Mouse (Mus musculus): ENCODE data around the gene Znhit1. TPM values are rescaled to one million over a fixed set of nuclear protein-coding genes. Genes with fewer than 3 reads are reported as not detected.

Gene Znhit1
- total and polyA plus RNA-seq, 2 experiments from 2014 or later: 85.4 to 153 TPM

- no peak for DNase-seq (ENCODE audit: low spot score)
- H3K27ac ChIP-seq (ENCODE audit: low read depth, low read length): no peak overlapping the region
- H3K4me2 ChIP-seq (ENCODE audit: low read depth, low read length, poor library complexity, severe bottlenecking): no peak overlapping the region
- 83% methylated on average over 2 of the region's 2 CpGs for WGBS
- no peak overlapping the region for H3K9ac ChIP-seq (replicated peaks; ENCODE audit: low read length, poor library complexity, severe bottlenecking)
- no peaks in the 10 kb centered on the region for H3K9me3 ChIP-seq (ENCODE audit: low read length)
- no peak for ATAC-seq (ENCODE audit: low FRiP score)
- H3K36me3 ChIP-seq (ENCODE audit: insufficient read depth, low read length): peaks cover 9% of the 10 kb centered on the region
- no peaks in the 10 kb centered on the region for H3K27me3 ChIP-seq (ENCODE audit: insufficient read depth, low read length)
- no peak for TF ChIP-seq CTCF (IDR thresholded peaks at IDR 0.05)
- H3K4me3 ChIP-seq (ENCODE audit: low read depth, low read length): no peak overlapping the region
- H3K4me1 ChIP-seq (ENCODE audit: insufficient read depth, low read length): no peaks in the 10 kb centered on the region
Measured at GRCm38 (mm10) chr5:137000612-137001011, 12.8 kb upstream of the Znhit1 start.

- TF ChIP-seq CTCF (IDR thresholded peaks at IDR 0.05): no peak
- WGBS: 65% methylated on average over 3 of the region's 5 CpGs
- peaks cover 21% of the 10 kb centered on the region for H3K36me3 ChIP-seq (ENCODE audit: insufficient read depth, low read length)
- H3K4me2 ChIP-seq (ENCODE audit: low read depth, low read length, poor library complexity, severe bottlenecking): no peak overlapping the region
- DNase-seq (ENCODE audit: low spot score): no peak
- H3K4me1 ChIP-seq (ENCODE audit: insufficient read depth, low read length): no peaks in the 10 kb centered on the region
- no peaks in the 10 kb centered on the region for H3K9me3 ChIP-seq (ENCODE audit: low read length)
- H3K4me3 ChIP-seq (ENCODE audit: low read depth, low read length): no peak overlapping the region
- no peak overlapping the region for H3K27ac ChIP-seq (ENCODE audit: low read depth, low read length)
- no peak for ATAC-seq (ENCODE audit: low FRiP score)
- no peaks in the 10 kb centered on the region for H3K27me3 ChIP-seq (ENCODE audit: insufficient read depth, low read length)
- no peak overlapping the region for H3K9ac ChIP-seq (replicated peaks; ENCODE audit: low read length, poor library complexity, severe bottlenecking)
Measured at GRCm38 (mm10) chr5:136999449-136999848, 11.6 kb upstream of the Znhit1 start.

GRCm38 (mm10) chr5:136989801-136990200 is 2.0 kb upstream of the Znhit1 start:
- no peak for TF ChIP-seq CTCF (IDR thresholded peaks at IDR 0.05)
- H3K9ac ChIP-seq (replicated peaks; ENCODE audit: low read length, poor library complexity, severe bottlenecking): no peak overlapping the region
- no peaks in the 10 kb centered on the region for H3K27me3 ChIP-seq (ENCODE audit: insufficient read depth, low read length)
- DNase-seq (ENCODE audit: low spot score): no peak
- H3K4me2 ChIP-seq (ENCODE audit: low read depth, low read length, poor library complexity, severe bottlenecking): no peak overlapping the region
- peaks cover 56% of the 10 kb centered on the region for H3K36me3 ChIP-seq (ENCODE audit: insufficient read depth, low read length)
- WGBS: 97% methylated on average over 6 of the region's 6 CpGs
- H3K9me3 ChIP-seq (ENCODE audit: low read length): no peaks in the 10 kb centered on the region
- ATAC-seq (ENCODE audit: low FRiP score): no peak
- H3K4me3 ChIP-seq (ENCODE audit: low read depth, low read length): no peak overlapping the region
- no peak overlapping the region for H3K27ac ChIP-seq (ENCODE audit: low read depth, low read length)
- H3K4me1 ChIP-seq (ENCODE audit: insufficient read depth, low read length): peaks cover 10% of the 10 kb centered on the region; the same call in 1 of the 2 replicates

DNA sequence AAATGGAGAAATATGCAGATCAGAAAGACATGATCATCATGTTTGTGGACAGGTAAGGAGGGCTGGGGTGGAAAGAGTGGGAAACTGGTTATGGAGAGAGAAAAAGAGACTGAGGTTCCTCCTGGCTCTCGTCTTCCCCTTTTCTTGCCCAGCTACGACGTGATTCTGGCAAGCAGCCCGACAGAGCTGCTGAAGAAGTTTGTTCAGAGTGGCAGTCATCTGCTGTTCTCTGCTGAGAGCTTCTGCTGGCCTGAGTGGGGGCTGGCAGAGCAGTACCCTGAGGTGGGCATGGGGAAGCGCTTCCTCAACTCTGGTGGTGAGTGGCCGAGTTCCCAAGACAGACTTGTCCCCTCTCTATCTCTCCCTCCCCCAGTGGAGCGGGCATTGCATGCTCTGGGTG is 599 bp upstream of the Znhit1 start:
- peak overlapping the region; percentile 88 for H3K4me3 ChIP-seq (ENCODE audit: low read depth, low read length)
- WGBS: 66% methylated on average over 7 of the region's 7 CpGs
- H3K4me1 ChIP-seq (ENCODE audit: insufficient read depth, low read length): peaks cover 10% of the 10 kb centered on the region; the same call in 1 of the 2 replicates
- no peaks in the 10 kb centered on the region for H3K9me3 ChIP-seq (ENCODE audit: low read length)
- H3K27me3 ChIP-seq (ENCODE audit: insufficient read depth, low read length): no peaks in the 10 kb centered on the region
- H3K4me2 ChIP-seq (ENCODE audit: low read depth, low read length, poor library complexity, severe bottlenecking): peak overlapping the region; percentile 85
- H3K9ac ChIP-seq (replicated peaks; ENCODE audit: low read length, poor library complexity, severe bottlenecking): peak overlapping the region; percentile 99; the same call in 1 of the 2 replicates
- peaks cover 50% of the 10 kb centered on the region for H3K36me3 ChIP-seq (ENCODE audit: insufficient read depth, low read length)
- 0 out of 2 replicates have a peak overlapping the region, but pooled peaks have one; percentile 92 for H3K27ac ChIP-seq (ENCODE audit: low read depth, low read length)
- TF ChIP-seq CTCF (IDR thresholded peaks at IDR 0.05): no peak
- ATAC-seq (ENCODE audit: low FRiP score) (no peak), DNase-seq (ENCODE audit: low spot score) (no peak)

- TF ChIP-seq CTCF (IDR thresholded peaks at IDR 0.05): no peak
- Histone ChIP-seq H3K27ac (ENCODE audit: low read depth, low read length) (peak overlapping the region; percentile 92), H3K4me2 (ENCODE audit: low read depth, low read length, poor library complexity, severe bottlenecking) (peak overlapping the region; percentile 85), H3K4me3 (ENCODE audit: low read depth, low read length) (peak overlapping the region; percentile 88), H3K9ac (replicated peaks; ENCODE audit: low read length, poor library complexity, severe bottlenecking) (peak overlapping the region; percentile 99), H3K9me3 (ENCODE audit: low read length) (no peaks in the 10 kb centered on the region), H3K36me3 (ENCODE audit: insufficient read depth, low read length) (peaks cover 46% of the 10 kb centered on the region), H3K27me3 (ENCODE audit: insufficient read depth, low read length) (no peaks in the 10 kb centered on the region), H3K4me1 (ENCODE audit: insufficient read depth, low read length) (peaks cover 10% of the 10 kb centered on the region; the same call in 1 of the 2 replicates)
- DNase-seq (ENCODE audit: low spot score) (peak; percentile 64), ATAC-seq (ENCODE audit: low FRiP score) (peak; percentile 51)
- under 1% methylated on average over 66 of the region's 67 CpGs for WGBS
Measured at GRCm38 (mm10) chr5:136987138-136987933, 485 bp downstream of the Znhit1 start.

DNA sequence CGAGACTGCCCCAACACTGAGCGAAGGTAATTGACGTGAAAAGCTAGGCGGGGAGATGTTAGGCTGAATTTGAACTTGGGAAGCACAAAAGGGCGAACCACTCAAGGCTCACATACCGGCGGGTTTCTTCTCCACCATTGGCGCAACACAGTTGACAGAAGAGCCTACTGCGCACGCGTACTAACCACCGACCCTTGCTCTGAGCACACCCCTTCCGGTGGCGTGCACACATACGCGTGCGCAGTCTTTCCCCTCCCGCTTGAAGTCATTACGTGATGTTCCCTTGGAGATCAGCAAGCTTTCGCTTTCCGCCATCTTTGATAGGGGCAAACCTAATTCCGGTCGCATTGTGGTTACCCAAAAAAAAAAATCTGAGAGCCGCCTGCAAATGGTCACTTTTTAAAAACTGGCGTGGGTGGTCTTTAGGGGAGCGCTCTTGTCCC is 1.1 kb downstream of the Znhit1 start, which contains the start of gene Plod3:
Gene Plod3, plus strand, starts transcription at position 325 of the 443 bp plus-strand sequence.
- ATAC-seq (ENCODE audit: low FRiP score) (peak; percentile 93), DNase-seq (ENCODE audit: low spot score) (peak; percentile 100)
- Histone ChIP-seq H3K9ac (replicated peaks; ENCODE audit: low read length, poor library complexity, severe bottlenecking) (peak within 1 kb of the TSS; percentile 99), H3K27ac (ENCODE audit: low read depth, low read length) (peak within 1 kb of the TSS; percentile 92), H3K4me1 (ENCODE audit: insufficient read depth, low read length) (peaks cover 10% of the 10 kb centered on the region; the same call in 1 of the 2 replicates), H3K4me3 (ENCODE audit: low read depth, low read length) (peak within 1 kb of the TSS; percentile 88), H3K36me3 (ENCODE audit: insufficient read depth, low read length) (peaks cover 40% of the 10 kb centered on the region), H3K27me3 (ENCODE audit: insufficient read depth, low read length) (no peaks in the 10 kb centered on the region), H3K9me3 (ENCODE audit: low read length) (no peaks in the 10 kb centered on the region), H3K4me2 (ENCODE audit: low read depth, low read length, poor library complexity, severe bottlenecking) (peak within 1 kb of the TSS; percentile 85)
- no peak; the same call in 1 of the 2 replicates for TF ChIP-seq CTCF (IDR thresholded peaks at IDR 0.05)
- WGBS: under 1% methylated on average over 26 of the region's 26 CpGs

Data from midbrain, postnatal 0 days (tissue).